In the genomic region with DNA sequence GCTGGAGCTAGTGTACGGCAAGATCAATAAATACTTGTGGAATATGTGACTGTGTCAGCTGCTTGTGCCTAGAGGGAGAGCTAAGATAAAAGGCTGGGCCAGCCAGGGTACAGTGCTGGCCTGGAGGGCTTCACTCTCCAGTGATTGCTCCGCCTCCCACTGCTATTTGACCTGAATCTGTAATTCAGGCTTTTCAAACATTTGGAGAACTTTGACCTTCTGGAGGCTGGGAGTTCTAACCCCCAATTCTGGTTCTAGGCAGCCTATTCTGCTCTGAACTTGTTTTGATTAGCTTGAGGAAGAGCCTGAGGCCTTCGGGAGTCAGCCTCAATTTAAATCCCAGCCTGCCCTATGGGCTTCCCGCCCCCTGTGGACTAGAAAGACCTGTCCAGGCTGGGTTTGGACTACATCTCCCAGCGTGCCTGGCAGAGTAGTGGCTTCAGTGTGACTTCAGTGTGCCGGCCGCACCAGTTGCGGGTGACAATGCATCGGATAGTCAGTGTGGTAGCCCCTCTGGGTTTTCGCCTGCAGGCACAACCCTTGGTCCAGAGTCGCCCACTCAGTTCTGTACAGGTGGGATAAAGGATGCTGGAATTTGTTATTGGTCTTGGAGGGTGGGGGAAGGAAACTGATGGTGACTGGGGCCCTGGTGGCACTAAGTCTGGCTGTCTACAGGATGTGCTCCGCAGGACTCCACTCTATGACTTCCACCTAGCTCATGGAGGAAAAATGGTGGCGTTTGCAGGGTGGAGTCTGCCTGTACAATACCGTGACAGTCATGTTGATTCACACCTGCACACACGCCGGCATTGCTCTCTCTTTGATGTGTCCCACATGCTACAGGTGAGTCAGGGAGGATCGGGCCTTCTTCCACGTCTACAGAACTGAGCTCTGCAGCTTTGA, we compare ENCODE assay signal across 8 mouse cellular contexts. TPM values are rescaled to one million over a fixed set of nuclear protein-coding genes. Genes with fewer than 3 reads are reported as not detected.
DNase-seq lines count a peak whose midpoint lies in the region; ATAC-seq lines count a peak whose summit lies in the region.

A gene (plus strand): TSS at position 401 of the 903 bp plus-strand sequence.

- peak within 1 kb of the TSS; percentile 53 for H3K4me2 ChIP-seq in forebrain, embryonic 12.5 days
- H3K4me2 ChIP-seq in kidney, embryonic 16.5 days (replicated peaks; ENCODE audit: low read depth, low read length), result peak within 1 kb of the TSS; percentile 50
- H3K4me2 ChIP-seq in liver, embryonic 15.5 days, result peak within 1 kb of the TSS; percentile 36

- H3K4me1 ChIP-seq in heart, embryonic 10.5 days, result peaks cover 22% of the 10 kb centered on the region
- peaks cover 22% of the 10 kb centered on the region for H3K4me1 ChIP-seq in forebrain, embryonic 12.5 days
- H3K4me1 ChIP-seq in kidney, embryonic 16.5 days (ENCODE audit: insufficient read depth, low read length), result 0 out of 2 replicates have a peak, but pooled peaks cover 12% of the 10 kb centered on the region
- peaks cover 19% of the 10 kb centered on the region; the same call in 1 of the 2 replicates for H3K4me1 ChIP-seq in liver, embryonic 15.5 days (replicated peaks)

- no peaks in the 10 kb centered on the region for H3K27me3 ChIP-seq in heart, embryonic 10.5 days (ENCODE audit: insufficient read depth, poor library complexity, severe bottlenecking)
- H3K27me3 ChIP-seq in forebrain, embryonic 12.5 days, result no peaks in the 10 kb centered on the region
- H3K27me3 ChIP-seq in kidney, embryonic 16.5 days (ENCODE audit: insufficient read depth, low read length), result no peaks in the 10 kb centered on the region
- no peaks in the 10 kb centered on the region; the same call in 1 of the 2 replicates for H3K27me3 ChIP-seq in liver, embryonic 15.5 days

- peak within 1 kb of the TSS; percentile 82 for H3K27ac ChIP-seq in heart, embryonic 10.5 days
- peak within 1 kb of the TSS; percentile 74 for H3K27ac ChIP-seq in forebrain, embryonic 12.5 days
- peak within 1 kb of the TSS; percentile 75 for H3K27ac ChIP-seq in kidney, embryonic 16.5 days (ENCODE audit: low read length)
- H3K27ac ChIP-seq in liver, embryonic 15.5 days (replicated peaks), result peak within 1 kb of the TSS; percentile 74

- no peaks in the 10 kb centered on the region for H3K9me3 ChIP-seq in heart, embryonic 10.5 days
- H3K9me3 ChIP-seq in forebrain, embryonic 12.5 days, result no peaks in the 10 kb centered on the region
- no peaks in the 10 kb centered on the region for H3K9me3 ChIP-seq in kidney, embryonic 16.5 days (ENCODE audit: low read length)
- H3K9me3 ChIP-seq in liver, embryonic 15.5 days (replicated peaks), result no peaks in the 10 kb centered on the region

- peak within 1 kb of the TSS; percentile 57 for H3K4me3 ChIP-seq in heart, embryonic 10.5 days
- peak within 1 kb of the TSS; percentile 36 for H3K4me3 ChIP-seq in forebrain, embryonic 12.5 days (replicated peaks)
- peak within 1 kb of the TSS; percentile 34 for H3K4me3 ChIP-seq in kidney, embryonic 16.5 days (ENCODE audit: low read length)
- H3K4me3 ChIP-seq in liver, embryonic 15.5 days (replicated peaks), result peak within 1 kb of the TSS; percentile 20

- intact Hi-C loops in heart, postnatal 36 days (cut with DNase I), result no loop called here

- DNase-seq in heart, embryonic 10.5 days (ENCODE audit: low spot score), result peak; percentile 80
- DNase-seq in heart, postnatal 36 days, result no peak
- DNase-seq in adipocyte (ENCODE audit: low spot score), result peak; percentile 44
- peak; percentile 23 for DNase-seq in right cerebral cortex, postnatal 14 days

- peak; percentile 75 for ATAC-seq in forebrain, embryonic 12.5 days (ENCODE audit: low FRiP score)
- peak; percentile 96 for ATAC-seq in kidney, embryonic 16.5 days (ENCODE audit: low FRiP score, low TSS enrichment)
- peak; percentile 75 for ATAC-seq in liver, embryonic 15.5 days (ENCODE audit: insufficient read depth)
- ATAC-seq in megakaryocyte, adult 5-6 weeks (ENCODE audit: poor library complexity, severe bottlenecking), result no peak

- H3K36me3 ChIP-seq in heart, embryonic 10.5 days, result peaks cover 35% of the 10 kb centered on the region
- H3K36me3 ChIP-seq in forebrain, embryonic 12.5 days (replicated peaks), result peaks cover 32% of the 10 kb centered on the region
- H3K36me3 ChIP-seq in kidney, embryonic 16.5 days (ENCODE audit: insufficient read depth, low read length), result peaks cover 11% of the 10 kb centered on the region
- H3K36me3 ChIP-seq in liver, embryonic 15.5 days (replicated peaks), result peaks cover 10% of the 10 kb centered on the region; the same call in 1 of the 2 replicates

- H3K9ac ChIP-seq in forebrain, embryonic 12.5 days, result peak within 1 kb of the TSS; percentile 50
- H3K9ac ChIP-seq in kidney, embryonic 16.5 days (replicated peaks; ENCODE audit: low read length), result peak within 1 kb of the TSS; percentile 61
- no peak within 1 kb of the TSS for H3K9ac ChIP-seq in liver, embryonic 15.5 days

- 24% methylated on average over 18 of the region's 18 CpGs for WGBS in heart, embryonic 10.5 days
- 15% methylated on average over 18 of the region's 18 CpGs for WGBS in forebrain, embryonic 12.5 days
- 16% methylated on average over 18 of the region's 18 CpGs for WGBS in kidney, embryonic 16.5 days
- WGBS in liver, embryonic 15.5 days (ENCODE audit: insufficient replicate concordance), result 47% methylated on average over 18 of the region's 18 CpGs

RNA-seq across cellular contexts. Expression of the gene that starts here (rescaled TPM):
- 15.3 and 16.1 TPM in 2 replicates for polyA plus RNA-seq in heart, embryonic 10.5 days (2016; fragmentation: Nextera tagmentation; extraction: Ambion mirVana)
- 1 to 10 TPM; 4.0 to 5.2 TPM for total RNA-seq in heart, postnatal 36 days (2021)
- 17.7 and 22.4 TPM in 2 replicates for polyA plus RNA-seq in forebrain, embryonic 12.5 days (2016; fragmentation: Nextera tagmentation; extraction: Ambion mirVana)
- 40.8 and 43.7 TPM in 2 replicates for polyA plus RNA-seq in kidney, embryonic 16.5 days (2015; fragmentation: Nextera tagmentation; extraction: Ambion mirVana)
- polyA plus RNA-seq in liver, embryonic 15.5 days (2015; fragmentation: Nextera tagmentation; extraction: Ambion mirVana), result 11.9 and 13.3 TPM in 2 replicates
- 0.71 TPM in 1 of 2 replicates, not detected in the other for total RNA-seq in megakaryocyte, adult 5-6 weeks (2015)
- 0.11 TPM in 1 of 2 replicates, not detected in the other for total RNA-seq in megakaryocyte, adult 5-6 weeks (2017)

Comparison
In these comparisons a context has a peak if more than half of its experiments do, and no peak if none do; other contexts are left out.
1. DNase-seq: peak in heart, embryonic 10.5 days (single experiment), adipocyte (single experiment) and right cerebral cortex, postnatal 14 days (single experiment); none in heart, postnatal 36 days (0 of 2).
2. Peak in every context shown above with its lines, with median percentiles within 50 percentile points of each other: H3K27ac ChIP-seq, H3K4me3 ChIP-seq and H3K4me2 ChIP-seq.